Mouse (Mus musculus) embryonic fibroblast, embryonic 13.5 days (primary cell): Measurements from ENCODE around the gene Dgki.

Source experiments
- CTCF ChIP-seq: IDR thresholded peaks from 2 replicates; pipeline ENCODE4 v1.5.1; 2011; ENCODE audit warnings: mild to moderate bottlenecking, control low read depth, low read length, moderate library complexity, borderline replicate concordance; ENCODE audit not compliant: insufficient read depth
- POLR2A ChIP-seq: IDR thresholded peaks from 2 replicates; pipeline ENCODE4 v1.6.1; 2011; ENCODE audit warnings: low read depth, mild to moderate bottlenecking, control low read depth, low read length, moderate library complexity

DNA sequence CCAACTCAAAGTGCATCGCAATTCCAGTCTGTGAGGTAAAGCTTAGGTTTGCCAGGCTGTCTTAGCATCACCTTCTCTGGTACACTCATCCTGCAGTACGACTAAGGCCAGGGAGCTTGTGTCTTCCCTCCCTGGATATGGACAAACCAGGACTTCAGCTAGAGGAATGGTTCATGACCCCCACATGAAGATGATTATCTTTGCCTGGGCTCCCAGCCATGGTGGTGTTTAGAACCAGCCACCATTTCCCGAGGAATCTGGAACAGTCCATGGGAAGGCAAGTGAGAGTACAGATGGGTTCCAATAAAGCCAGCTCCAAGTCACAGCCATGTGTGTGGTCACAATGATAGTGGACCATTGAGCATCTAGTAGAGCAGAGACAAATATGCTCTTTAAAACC, 427.1 kb downstream of the Dgki start:
- TF ChIP-seq CTCF (no peak), POLR2A (no peak)
